Mouse (Mus musculus): Measurements from ENCODE around the gene Hfe2.

GRCm38 (mm10) chr3:96539316-96539715, 14.3 kb downstream of the Hfe2 start:
- no peak for TF ChIP-seq CTCF (IDR thresholded peaks at IDR 0.05; ENCODE audit: low read depth, low read length)
- no peak for TF ChIP-seq GATA2 (IDR thresholded peaks at IDR 0.05; ENCODE audit: borderline replicate concordance, low read depth, low read length)

Measured in G1E (cell line).